Mouse (Mus musculus) CH12.LX (cell line): ENCODE results near the gene Slc35f6. TPM values are rescaled to one million over a fixed set of nuclear protein-coding genes. Genes with fewer than 3 reads are reported as not detected.

Experiments
- DNase-seq: peaks from one replicate; pipeline ENCODE4 v3.0.0-alpha.2; 2013; ENCODE audit errors: extremely low read depth
- H3K27ac ChIP-seq: 2 replicates; pipeline ENCODE4 v1.5.1; 2012; ENCODE audit warnings: low read depth, mild to moderate bottlenecking, control low read depth, moderate library complexity; ENCODE audit not compliant: insufficient read depth
- H3K27me3 ChIP-seq: replicated peaks from 2 replicates; pipeline ENCODE3; 2012; ENCODE audit warnings: inconsistent platforms
- H3K36me3 ChIP-seq, 2 experiments: replicated peaks in 1 of 2; 2 replicates each; pipeline versions ENCODE3 to v1.6.1; 2012; ENCODE audit warnings: inconsistent platforms in 1 of 2, low read length in 1 of 2, mild to moderate bottlenecking in 1 of 2, mixed read lengths in 1 of 2, moderate library complexity in 1 of 2; ENCODE audit not compliant: control insufficient read depth in 1 of 2, insufficient read depth in 1 of 2
- H3K4me1 ChIP-seq, 2 experiments: 2 replicates each; pipeline ENCODE4 v1.6.1; 2012; ENCODE audit warnings: inconsistent platforms in 1 of 2, moderate library complexity in 1 of 2; ENCODE audit not compliant: insufficient read depth in 2 of 2, control insufficient read depth in 1 of 2
- H3K4me2 ChIP-seq: 2 replicates; pipeline ENCODE4 v1.6.1; 2012; ENCODE audit warnings: low read depth, mild to moderate bottlenecking, control low read depth; ENCODE audit not compliant: poor library complexity, insufficient read depth, severe bottlenecking
- H3K4me3 ChIP-seq, 3 experiments: fragments of 150-350 bp in 1 of 3; sonication (generic) in 1 of 3; replicated peaks in 1 of 3; 2 replicates each; pipeline versions ENCODE3 to v1.5.1; 2011 to 2012; ENCODE audit warnings: low read depth in 2 of 3, low read length in 2 of 3, mild to moderate bottlenecking in 2 of 3, moderate library complexity in 2 of 3, control low read depth in 1 of 3, improper control_type of control experiment in 1 of 3, inconsistent platforms in 1 of 3, mixed read lengths in 1 of 3; ENCODE audit not compliant: poor library complexity in 1 of 3
- H3K79me2 ChIP-seq: replicated peaks from 2 replicates; pipeline ENCODE4 v1.6.1; 2012; ENCODE audit warnings: mild to moderate bottlenecking, moderate library complexity; ENCODE audit not compliant: control insufficient read depth, poor library complexity, insufficient read depth, severe bottlenecking; ENCODE audit errors: extremely low read depth
- H3K9ac ChIP-seq: 2 replicates; pipeline ENCODE4 v1.6.1; 2012; ENCODE audit warnings: low read depth, mild to moderate bottlenecking, control low read depth, moderate library complexity; ENCODE audit not compliant: insufficient read depth
- H3K9me3 ChIP-seq: replicated peaks from 2 replicates; pipeline ENCODE3; 2012; ENCODE audit warnings: low read length, inconsistent platforms, mixed read lengths
- BHLHE40 ChIP-seq: IDR thresholded peaks from 2 replicates; pipeline ENCODE4 v1.6.1; 2011; ENCODE audit warnings: mild to moderate bottlenecking, low read depth, low read length, improper control_type of control experiment
- CHD1 ChIP-seq: IDR thresholded peaks from 2 replicates; pipeline ENCODE4 v1.6.1; 2012; ENCODE audit warnings: low read depth, low read length, improper control_type of control experiment, inconsistent platforms
- CHD2 ChIP-seq: IDR thresholded peaks from 2 replicates; pipeline ENCODE4 v1.6.1; 2011; ENCODE audit warnings: low read length, improper control_type of control experiment
- EP300 ChIP-seq: IDR thresholded peaks from 2 replicates; pipeline ENCODE4 v1.6.1; 2011; ENCODE audit warnings: low read length, improper control_type of control experiment
- ETS1 ChIP-seq: conservative IDR thresholded peaks from 2 replicates; pipeline ENCODE4 v1.6.1; 2012; ENCODE audit warnings: low read depth, mild to moderate bottlenecking, inconsistent platforms, low read length, improper control_type of control experiment, moderate library complexity
- GABPA ChIP-seq: IDR thresholded peaks from 2 replicates; pipeline ENCODE4 v1.6.1; 2012; ENCODE audit warnings: low read depth, low read length, improper control_type of control experiment, inconsistent platforms; ENCODE audit not compliant: insufficient replicate concordance
- HCFC1 ChIP-seq: IDR thresholded peaks from 2 replicates; pipeline ENCODE4 v1.6.1; 2012; ENCODE audit warnings: low read depth, mild to moderate bottlenecking, inconsistent platforms, low read length, improper control_type of control experiment
- IRF4 ChIP-seq: IDR thresholded peaks from 2 replicates; pipeline ENCODE4 v1.6.1; 2014; ENCODE audit warnings: low read depth, mild to moderate bottlenecking, inconsistent platforms, low read length, improper control_type of control experiment
- KAT2A ChIP-seq: IDR thresholded peaks from 2 replicates; pipeline ENCODE4 v1.6.1; 2012; ENCODE audit warnings: low read length, improper control_type of control experiment, inconsistent platforms; ENCODE audit not compliant: insufficient replicate concordance
- MAX ChIP-seq: IDR thresholded peaks from 2 replicates; pipeline ENCODE4 v1.6.1; 2011; ENCODE audit warnings: low read length, improper control_type of control experiment
- MAZ ChIP-seq: IDR thresholded peaks from 2 replicates; pipeline ENCODE4 v1.6.1; 2012; ENCODE audit warnings: low read depth, mild to moderate bottlenecking, inconsistent platforms, low read length, improper control_type of control experiment, moderate library complexity
- MXI1 ChIP-seq: IDR thresholded peaks from 2 replicates; pipeline ENCODE4 v1.6.1; 2011; ENCODE audit warnings: mild to moderate bottlenecking, low read depth, low read length, improper control_type of control experiment
- MYC ChIP-seq: IDR thresholded peaks from 2 replicates; pipeline ENCODE4 v1.6.1; 2011; ENCODE audit warnings: low read depth, mild to moderate bottlenecking, improper control_type of control experiment, low read length
- POLR2AphosphoS2 ChIP-seq: IDR thresholded peaks from 2 replicates; pipeline ENCODE4 v1.6.1; 2011; ENCODE audit warnings: low read depth, low read length, improper control_type of control experiment
- TCF12 ChIP-seq: IDR thresholded peaks from 2 replicates; pipeline ENCODE4 v1.6.1; 2014; ENCODE audit warnings: low read depth, mild to moderate bottlenecking, inconsistent platforms, low read length, improper control_type of control experiment
- UBTF ChIP-seq: IDR thresholded peaks from 2 replicates; pipeline ENCODE4 v1.6.1; 2012; ENCODE audit warnings: low read depth, mild to moderate bottlenecking, inconsistent platforms, low read length, improper control_type of control experiment, moderate library complexity
- ZMIZ1 ChIP-seq: IDR thresholded peaks from 2 replicates; pipeline ENCODE4 v1.6.1; 2012; ENCODE audit warnings: low read depth, mild to moderate bottlenecking, inconsistent platforms, low read length, improper control_type of control experiment
- dilution Hi-C: fragments of 300-500 bp; cut with MboI; formaldehyde crosslinking; loops from 2 replicates; pipeline ENCODE4 v1.14.3; 2020; ENCODE audit warnings: low sequenced_read_pairs; ENCODE audit not compliant: extremely low pct_unique_long_range_greater_than_20kb, extremely low pct_ligation_motif_present
- in situ Hi-C: fragments of 300-500 bp; cut with MboI; formaldehyde crosslinking; loops from 3 replicates; pipeline ENCODE4 v1.14.3; 2019; ENCODE audit warnings: low sequenced_read_pairs, low pct_ligation_motif_present, low pct_unique_long_range_greater_than_20kb, mixed read lengths
- polyA plus RNA-seq: library from polyadenylated mRNA; unstranded; fragments of >175 nt; gene quantifications from 2 replicates; pipeline ENCODE4 v1.2.1, GENCODE M21; 2012; ENCODE audit warnings: low read depth; ENCODE audit not compliant: insufficient read length
- total RNA-seq, 2 experiments: library from RNA; depleted of rRNA; stranded (reverse); fragments of 300-350 nt in 1 of 2; fragments of >200 nt in 1 of 2; gene quantifications; 2 replicates each; pipeline ENCODE4 v1.2.3; 2012 to 2014

The Slc35f6 gene
- total and polyA plus RNA-seq, 3 experiments: 8.9 to 9.5 (median 9.0) TPM

GRCm38 (mm10) chr5:30679593-30679992 is 31.9 kb downstream of the Slc35f6 start:
- no peak overlapping the region for H3K4me2 ChIP-seq
- H3K4me3 ChIP-seq: no peak overlapping the region
- TF ChIP-seq ETS1 (0 out of 2 replicates have a peak, but pooled peaks have one; percentile 15), EP300 (0 out of 2 replicates have a peak, but pooled peaks have one; percentile 10), TCF12 (peak; percentile 50; the same call in 1 of the 2 replicates), BHLHE40 (no peak)
- TF ChIP-seq, all 38 proteins: peak for 3
- peaks cover 2 to 13% of the 10 kb centered on the region in 2 experiments; a peak in 2 of 4 replicates for H3K4me1 ChIP-seq
- peak; percentile 26 for DNase-seq
- no peak overlapping the region for H3K9ac ChIP-seq
- H3K36me3 ChIP-seq: peaks cover 16 to 25% of the 10 kb centered on the region in 2 experiments
- H3K27ac ChIP-seq: no peak overlapping the region
- no peaks in the 10 kb centered on the region for H3K9me3 ChIP-seq
- dilution Hi-C loops (no loop called here), in situ Hi-C loops (no loop called here)
- H3K27me3 ChIP-seq: no peaks in the 10 kb centered on the region
- H3K79me2 ChIP-seq: no peaks in the 10 kb centered on the region

- Histone ChIP-seq H3K4me1 (peaks cover 2 to 13% of the 10 kb centered on the region in 2 experiments; a peak in 2 of 4 replicates), H3K9me3 (no peaks in the 10 kb centered on the region), H3K27me3 (no peaks in the 10 kb centered on the region), H3K27ac (no peak overlapping the region), H3K9ac (no peak overlapping the region), H3K36me3 (peaks cover 0 to 1% of the 10 kb centered on the region in 2 experiments), H3K4me3 (no peak overlapping the region), H3K4me2 (no peak overlapping the region), H3K79me2 (no peaks in the 10 kb centered on the region)
- no peak for TF ChIP-seq POLR2AphosphoS2
- TF ChIP-seq TCF12: no peak
- TF ChIP-seq ZMIZ1: no peak
- TF ChIP-seq EP300: no peak
- TF ChIP-seq MAZ: no peak
- TF ChIP-seq MYC: no peak
- TF ChIP-seq MXI1: no peak
- no peak for TF ChIP-seq CHD1
- no peak for TF ChIP-seq KAT2A
- no peak for TF ChIP-seq UBTF
- TF ChIP-seq MAX: no peak
- no peak for TF ChIP-seq GABPA
- no peak for TF ChIP-seq HCFC1
- no peak for TF ChIP-seq IRF4
- TF ChIP-seq CHD2: no peak
- dilution Hi-C loops: no loop called here
- in situ Hi-C loops: no loop called here
- no peak for DNase-seq
Measured at GRCm38 (mm10) chr5:30681970-30682369, 34.2 kb downstream of the Slc35f6 start.
